Mouse (Mus musculus): ENCODE results near the gene Usp53. TPM values are rescaled to one million over a fixed set of nuclear protein-coding genes. Genes with fewer than 3 reads are reported as not detected.

The Usp53 gene
- 34.7 TPM for polyA plus RNA-seq (2021)

GRCm38 (mm10) chr3:122984249-122985182 is at the start of gene Usp53:
Gene Usp53, minus strand, starts transcription at chr3:122984510.
- ChIA-PET CTCF (interaction anchor here (1.8 to 3.0 kb wide), 6 partner anchors 12 to 175 kb away, joined by 4 to 9 read pairs (median 6); no protein-coding TSS in a partner anchor), POLR2A (interaction anchor here (0.7 to 2.1 kb wide), 14 partner anchors 9 to 119 kb away, joined by 3 to 14 read pairs (median 3); no protein-coding TSS in a partner anchor)
- DNase-seq (ENCODE audit: low read depth, low spot score) (peak; percentile 77), ATAC-seq (peak; percentile 91)
- in situ Hi-C loops (cut with MboI; ENCODE audit: low pct_unique_long_range_greater_than_20kb) = loop anchor here (5.0 kb wide), 2 partner anchors 73 to 113 kb away; no protein-coding TSS in a partner anchor
- no peaks in the 10 kb centered on the region for H3K27me3 ChIP-seq
- TF ChIP-seq CTCF (IDR thresholded peaks at IDR 0.05) = no peak

- DNase-seq (ENCODE audit: low read depth, low spot score) (no peak), ATAC-seq (no peak)
- no peak for TF ChIP-seq CTCF (IDR thresholded peaks at IDR 0.05)
- ChIA-PET CTCF (interaction anchor here (0.6 to 1.4 kb wide), 4 partner anchors 15 to 47 kb away, joined by 3 to 5 read pairs (median 3); no protein-coding TSS in a partner anchor), POLR2A (interaction anchor here (0.7 to 0.8 kb wide), 2 partner anchors 14 to 50 kb away, joined by 3 read pairs; partner anchors contain the start of gene Usp53)
- no peaks in the 10 kb centered on the region for H3K27me3 ChIP-seq
- in situ Hi-C loops (cut with MboI; ENCODE audit: low pct_unique_long_range_greater_than_20kb) = no loop called here
These were observed 49.5 kb upstream of the Usp53 start for GRCm38 (mm10) chr3:123033804-123034203.

GRCm38 (mm10) chr3:123025634-123026033 is 41.3 kb upstream of the Usp53 start:
- in situ Hi-C loops (cut with MboI; ENCODE audit: low pct_unique_long_range_greater_than_20kb) = no loop called here
- ATAC-seq (no peak), DNase-seq (ENCODE audit: low read depth, low spot score) (no peak)
- H3K27me3 ChIP-seq = no peaks in the 10 kb centered on the region
- ChIA-PET POLR2A (no interaction called here), CTCF (no interaction called here)
- TF ChIP-seq CTCF (IDR thresholded peaks at IDR 0.05) = no peak

- H3K27me3 ChIP-seq = no peaks in the 10 kb centered on the region
- ChIA-PET POLR2A (no interaction called here), CTCF (interaction anchor here (1.0 kb wide), 1 partner anchor 39 kb away, joined by 3 read pairs; no protein-coding TSS in a partner anchor)
- no peak for TF ChIP-seq CTCF (IDR thresholded peaks at IDR 0.05)
- ATAC-seq (no peak), DNase-seq (ENCODE audit: low read depth, low spot score) (no peak)
- in situ Hi-C loops (cut with MboI; ENCODE audit: low pct_unique_long_range_greater_than_20kb) = no loop called here
These were observed 40.4 kb upstream of the Usp53 start for GRCm38 (mm10) chr3:123024496-123025234.

- ChIA-PET CTCF (interaction anchor here (0.9 to 3.1 kb wide), 5 partner anchors 10 to 112 kb away, joined by 3 to 13 read pairs (median 4); no protein-coding TSS in a partner anchor), POLR2A (no interaction called here)
- in situ Hi-C loops (cut with MboI; ENCODE audit: low pct_unique_long_range_greater_than_20kb) = no loop called here
- ATAC-seq (no peak), DNase-seq (ENCODE audit: low read depth, low spot score) (no peak)
- no peaks in the 10 kb centered on the region for H3K27me3 ChIP-seq
- no peak for TF ChIP-seq CTCF (IDR thresholded peaks at IDR 0.05)
These were observed 34.5 kb upstream of the Usp53 start for GRCm38 (mm10) chr3:123018792-123019191.

GRCm38 (mm10) chr3:123013476-123013875 is 29.2 kb upstream of the Usp53 start:
- ChIA-PET POLR2A (no interaction called here), CTCF (interaction anchor here (0.8 to 1.6 kb wide), 3 partner anchors 10 to 14 kb away, joined by 3 read pairs; no protein-coding TSS in a partner anchor)
- no peaks in the 10 kb centered on the region for H3K27me3 ChIP-seq
- in situ Hi-C loops (cut with MboI; ENCODE audit: low pct_unique_long_range_greater_than_20kb) = no loop called here
- no peak for TF ChIP-seq CTCF (IDR thresholded peaks at IDR 0.05)
- ATAC-seq = no peak
- DNase-seq (ENCODE audit: low read depth, low spot score) = no peak

- no peaks in the 10 kb centered on the region for H3K27me3 ChIP-seq
- ChIA-PET POLR2A (interaction anchor here (0.6 to 1.3 kb wide), 2 partner anchors 20 to 92 kb away, joined by 3 to 4 read pairs; no protein-coding TSS in a partner anchor), CTCF (interaction anchor here (1.6 kb wide), 1 partner anchor 10 kb away, joined by 6 read pairs; no protein-coding TSS in a partner anchor)
- TF ChIP-seq CTCF (IDR thresholded peaks at IDR 0.05) = no peak
- in situ Hi-C loops (cut with MboI; ENCODE audit: low pct_unique_long_range_greater_than_20kb) = no loop called here
- DNase-seq (ENCODE audit: low read depth, low spot score) (no peak), ATAC-seq (no peak)
These were observed 25.1 kb upstream of the Usp53 start for GRCm38 (mm10) chr3:123009417-123009816.

- DNase-seq (ENCODE audit: low read depth, low spot score) (no peak), ATAC-seq (no peak)
- in situ Hi-C loops (cut with MboI; ENCODE audit: low pct_unique_long_range_greater_than_20kb) = no loop called here
- no peaks in the 10 kb centered on the region for H3K27me3 ChIP-seq
- no peak for TF ChIP-seq CTCF (IDR thresholded peaks at IDR 0.05)
- POLR2A ChIA-PET = interaction anchor here (0.5 to 0.7 kb wide), 4 partner anchors 32 to 362 kb away, joined by 3 read pairs; no protein-coding TSS in a partner anchor
- CTCF ChIA-PET = interaction anchor here (0.6 to 1.1 kb wide), 4 partner anchors 11 to 105 kb away, joined by 3 to 5 read pairs (median 3); no protein-coding TSS in a partner anchor
These were observed 23.1 kb upstream of the Usp53 start for GRCm38 (mm10) chr3:123007386-123007785.

- in situ Hi-C loops (cut with MboI; ENCODE audit: low pct_unique_long_range_greater_than_20kb) = no loop called here
- H3K27me3 ChIP-seq = no peaks in the 10 kb centered on the region
- POLR2A ChIA-PET = interaction anchor here (0.6 kb wide), 1 partner anchor 138 kb away, joined by 5 read pairs; no protein-coding TSS in a partner anchor
- CTCF ChIA-PET = interaction anchor here (1.0 to 1.5 kb wide), 3 partner anchors 21 to 77 kb away, joined by 3 to 5 read pairs (median 3); partner anchors contain the start of gene Myoz2
- DNase-seq (ENCODE audit: low read depth, low spot score) (no peak), ATAC-seq (peak; percentile 31)
- peak; percentile 13 for TF ChIP-seq CTCF (IDR thresholded peaks at IDR 0.05)
These were observed 16.7 kb upstream of the Usp53 start for GRCm38 (mm10) chr3:123001053-123001452.

- CTCF ChIA-PET = no interaction called here
- in situ Hi-C loops (cut with MboI; ENCODE audit: low pct_unique_long_range_greater_than_20kb) = no loop called here
- no peaks in the 10 kb centered on the region for H3K27me3 ChIP-seq
- no peak for ATAC-seq
- no peak for DNase-seq (ENCODE audit: low read depth, low spot score)
- POLR2A ChIA-PET = no interaction called here
- TF ChIP-seq CTCF (IDR thresholded peaks at IDR 0.05) = no peak
These were observed 14.2 kb upstream of the Usp53 start for GRCm38 (mm10) chr3:122998511-122998910.
